Mouse (Mus musculus) ovary, postnatal 36 days (tissue): Measurements from ENCODE around the gene Cpxm2.

Source experiments
- DNase-seq: peaks from one replicate; pipeline ENCODE4 v3.0.0; 2022; ENCODE audit warnings: low spot score, mixed read lengths

Gene Cpxm2

DNA sequence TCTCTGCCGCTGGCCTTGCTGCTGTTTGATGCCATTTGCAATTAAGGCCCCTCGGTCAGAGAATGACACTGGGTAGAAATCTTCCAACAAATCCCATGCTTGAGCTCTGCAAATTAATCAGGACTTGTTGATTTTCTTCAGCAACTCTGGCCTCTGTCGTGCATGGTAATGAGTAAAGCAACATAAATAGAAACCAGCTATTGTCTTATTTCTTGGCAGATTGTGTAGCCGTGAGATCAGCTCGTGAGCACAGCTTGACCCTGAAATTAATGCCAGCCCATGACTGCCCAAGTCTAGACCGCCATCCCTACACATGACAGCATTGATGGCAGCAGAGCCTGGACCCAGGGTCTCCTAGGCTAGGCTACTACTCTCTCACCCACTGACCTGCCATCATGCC lies 25.9 kb downstream of the Cpxm2 start:
- no peak for DNase-seq

DNA sequence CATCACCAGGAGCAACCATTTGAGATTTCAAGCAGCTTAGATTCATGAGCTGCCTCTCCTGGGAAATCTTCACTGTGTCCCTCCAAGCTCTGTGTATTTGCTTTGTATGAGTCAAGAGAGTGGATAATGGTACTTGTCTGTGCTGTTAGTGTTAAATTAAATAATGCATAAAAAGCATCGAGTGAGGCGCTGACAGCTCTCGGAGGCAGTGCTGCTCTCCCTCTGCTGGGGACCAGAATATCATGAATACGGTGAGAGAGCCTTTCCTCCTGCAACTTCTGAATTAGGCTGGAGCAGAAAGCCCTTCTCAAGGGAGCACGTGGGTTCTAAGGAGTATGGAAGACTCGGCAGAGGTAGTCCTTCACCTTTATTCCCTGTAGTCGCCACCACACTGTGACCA lies 29.6 kb downstream of the Cpxm2 start:
- DNase-seq: no peak

DNA sequence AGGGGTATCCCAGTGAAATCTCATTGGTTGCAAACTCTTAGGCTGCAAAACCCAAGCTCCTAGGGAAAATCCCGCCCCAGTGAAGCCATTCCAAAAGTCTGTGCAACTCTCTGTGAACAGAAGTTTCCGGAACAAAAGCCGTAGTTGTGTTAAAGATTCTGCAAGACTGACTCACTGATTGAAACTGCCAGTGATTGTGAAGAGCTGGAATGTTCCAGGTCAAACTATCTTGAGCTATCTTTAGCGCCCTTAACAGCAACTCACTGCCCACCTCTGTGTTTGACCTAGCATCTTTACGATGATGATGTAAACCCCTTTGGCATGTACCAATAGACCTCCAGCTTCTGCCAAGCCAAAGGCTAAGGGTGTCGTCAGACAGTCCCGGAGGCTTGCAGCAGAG lies 31.3 kb downstream of the Cpxm2 start:
- no peak for DNase-seq

DNA sequence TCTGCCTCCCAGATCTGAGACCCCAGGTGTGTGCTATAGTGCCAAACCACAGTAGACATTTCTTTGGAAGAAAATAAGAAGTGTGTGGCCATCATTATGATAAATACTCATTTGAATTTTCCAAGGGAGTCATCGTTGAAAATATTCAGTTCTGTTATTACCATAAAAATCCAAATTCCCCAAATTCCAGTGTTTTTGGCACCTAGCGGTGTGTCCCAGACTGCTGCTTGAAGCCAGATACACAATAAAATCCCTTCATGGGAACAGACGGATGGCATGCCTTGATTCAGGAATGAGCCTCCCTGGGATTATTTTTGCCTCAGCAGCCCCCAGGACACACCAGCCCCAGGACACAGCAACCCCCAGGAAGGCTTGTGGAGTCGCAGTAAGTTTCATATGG lies 34.7 kb downstream of the Cpxm2 start:
- DNase-seq: no peak

GRCm38 (mm10) chr7:132111770-132112169 lies 42.8 kb downstream of the Cpxm2 start:
- no peak for DNase-seq

GRCm38 (mm10) chr7:132110308-132110707 lies 44.2 kb downstream of the Cpxm2 start:
- no peak for DNase-seq

DNA sequence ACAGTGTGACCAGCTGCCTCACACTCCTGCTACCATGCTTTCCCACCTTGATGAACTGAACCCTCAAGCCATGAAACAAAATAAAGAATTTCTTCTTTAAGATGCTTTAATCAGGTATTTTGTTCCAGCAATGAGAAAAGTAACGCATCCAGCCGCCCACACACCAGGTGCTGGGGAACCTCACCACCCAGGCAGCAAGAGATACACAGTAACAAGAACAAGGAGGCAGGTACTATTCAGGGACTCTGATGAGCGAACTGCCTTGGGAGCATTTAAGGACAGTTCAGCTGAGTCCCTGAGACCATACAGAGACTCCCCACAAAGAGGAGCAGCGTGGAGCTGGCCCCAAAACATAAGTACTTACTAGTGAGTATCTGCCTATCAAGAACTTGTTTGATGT lies 47.6 kb downstream of the Cpxm2 start:
- no peak for DNase-seq

DNA sequence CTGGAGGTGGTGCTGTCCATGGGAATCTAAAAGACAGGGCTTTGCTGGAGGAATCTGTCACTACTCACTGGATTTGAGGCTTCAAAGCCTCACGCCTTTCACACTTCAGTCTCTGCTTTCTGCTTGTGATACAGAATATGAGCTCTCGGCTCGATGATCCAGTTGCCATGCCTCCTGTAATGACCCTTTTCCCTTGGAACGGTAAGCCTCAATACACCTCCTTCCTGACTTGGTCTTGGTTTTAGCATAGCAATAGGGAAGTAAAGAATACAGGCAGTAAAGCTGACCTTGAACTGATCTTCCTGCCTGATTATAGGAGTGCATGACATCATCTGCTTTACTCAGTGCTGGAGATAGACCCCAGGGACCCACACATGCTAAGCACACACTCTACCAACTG lies 49.2 kb downstream of the Cpxm2 start:
- no peak for DNase-seq

DNA sequence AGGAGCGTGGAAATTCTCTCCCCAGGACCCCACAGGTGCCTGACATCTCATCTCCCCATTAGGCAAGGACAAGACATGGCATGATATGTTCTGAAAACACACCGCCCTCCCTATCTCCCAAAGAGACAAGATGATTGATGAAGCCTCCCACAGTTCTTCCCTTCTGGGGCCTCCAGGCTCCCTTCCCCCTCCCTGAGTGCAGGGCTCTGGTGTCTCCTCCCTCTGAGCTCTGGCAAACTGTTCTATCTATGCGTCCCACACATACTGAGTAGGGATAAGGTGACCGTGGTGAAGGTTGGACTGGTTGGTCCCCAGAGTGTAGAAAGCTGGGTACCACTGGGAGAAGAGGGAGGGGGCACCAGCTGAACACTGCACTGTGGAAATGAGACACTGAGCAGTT lies 56.1 kb downstream of the Cpxm2 start:
- DNase-seq: no peak

DNA sequence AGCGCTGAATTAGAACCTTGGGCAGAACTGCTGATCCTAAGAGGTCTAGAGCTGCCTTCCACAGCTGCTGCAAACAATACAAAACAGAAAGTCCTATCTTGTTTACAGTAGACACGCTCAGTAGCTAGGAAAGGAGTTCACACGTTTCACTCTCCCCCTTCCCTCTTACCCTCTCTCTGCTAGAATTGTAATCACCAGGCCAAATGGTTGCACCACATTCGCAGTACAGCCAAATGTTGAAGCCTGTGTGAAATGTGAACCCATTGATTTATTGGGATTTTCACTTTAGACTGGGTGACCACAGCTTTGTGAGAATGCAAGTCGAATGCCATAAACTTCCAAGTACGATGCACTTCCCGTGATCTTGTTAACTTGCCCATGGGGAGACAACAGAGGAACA lies 59.9 kb downstream of the Cpxm2 start:
- no peak for DNase-seq

DNA sequence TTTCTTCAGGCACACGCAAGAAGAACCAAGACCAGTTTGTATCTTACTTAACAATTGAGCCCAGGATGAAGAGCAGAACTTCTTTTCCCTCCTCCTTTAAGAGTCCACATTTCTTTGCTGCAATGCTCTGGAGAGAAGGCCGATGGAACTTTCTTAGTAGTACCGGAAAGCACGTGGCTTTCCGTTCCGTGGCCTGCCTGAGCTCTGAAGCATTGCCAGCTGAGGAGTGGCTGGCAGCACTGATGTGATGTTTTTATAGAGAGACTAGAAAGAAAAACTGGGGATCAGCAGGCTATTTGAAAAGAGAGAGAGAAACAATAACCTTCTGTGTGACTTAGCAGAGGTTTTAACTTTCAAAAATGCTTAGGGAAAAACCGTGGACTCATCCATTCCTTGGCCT lies 63.0 kb downstream of the Cpxm2 start:
- no peak for DNase-seq

- no peak for DNase-seq
Observed at GRCm38 (mm10) chr7:132088606-132089005, 65.9 kb downstream of the Cpxm2 start.

DNA sequence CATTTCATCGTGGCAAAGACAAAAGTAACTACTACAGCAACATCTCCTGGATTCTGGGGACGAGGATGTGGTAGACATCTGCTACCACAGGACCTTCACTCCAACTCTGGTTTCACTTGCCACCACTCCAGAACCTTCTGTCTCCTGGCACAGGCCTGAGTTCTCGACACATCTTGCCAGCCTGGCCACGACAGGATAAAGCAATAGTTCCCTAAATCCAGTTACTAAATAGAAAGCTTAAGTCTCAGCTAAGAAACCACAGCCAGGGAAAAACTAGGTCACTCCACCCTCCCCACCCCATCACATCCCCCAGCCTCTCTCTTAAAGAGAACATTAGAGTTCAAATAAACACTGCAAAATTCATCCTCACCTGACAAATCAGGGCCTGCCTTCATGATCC lies 66.4 kb downstream of the Cpxm2 start:
- no peak for DNase-seq

- no peak for DNase-seq
Observed at GRCm38 (mm10) chr7:132075825-132076224, 78.7 kb downstream of the Cpxm2 start.

DNA sequence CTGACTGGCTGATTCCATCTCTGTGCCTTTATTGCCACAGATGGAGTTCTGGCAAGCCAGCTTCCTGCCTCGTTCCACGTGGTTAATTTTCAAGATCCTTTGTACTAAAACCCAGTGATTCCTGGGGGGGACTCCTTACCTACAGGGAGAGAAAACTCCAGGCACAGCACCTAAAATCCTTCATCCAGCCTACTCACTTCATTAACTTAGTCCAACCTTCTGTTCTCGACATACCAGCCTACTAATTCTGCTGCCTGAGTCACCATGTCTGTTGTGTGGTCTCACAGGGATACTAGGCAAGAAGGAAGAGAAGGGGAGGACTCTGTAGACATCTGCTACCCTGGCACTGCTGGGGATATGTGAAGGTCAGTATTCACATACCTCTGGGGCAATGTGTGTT lies 80.0 kb downstream of the Cpxm2 start:
- no peak for DNase-seq

GRCm38 (mm10) chr7:132070877-132071625 lies 83.5 kb downstream of the Cpxm2 start:
- DNase-seq: no peak

DNA sequence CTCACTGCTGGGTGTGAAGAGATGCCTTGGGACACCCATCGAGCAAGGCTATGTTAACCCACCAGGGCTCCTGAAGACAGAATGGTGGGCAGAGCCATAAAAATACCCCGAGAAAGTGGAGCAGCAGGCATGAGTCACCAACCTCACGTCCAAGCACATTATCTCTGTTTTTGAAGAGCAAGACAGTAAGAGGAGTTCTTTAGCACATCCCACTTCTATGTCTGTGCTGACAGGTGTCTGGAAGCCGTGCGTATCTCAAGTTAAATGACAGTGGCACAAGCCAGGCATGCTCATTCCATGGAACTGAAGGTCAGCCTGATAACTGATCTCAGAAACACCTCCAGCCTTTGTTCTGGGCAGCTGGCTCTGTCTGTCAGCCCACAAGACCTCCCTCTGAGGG lies 86.6 kb downstream of the Cpxm2 start:
- no peak for DNase-seq

DNA sequence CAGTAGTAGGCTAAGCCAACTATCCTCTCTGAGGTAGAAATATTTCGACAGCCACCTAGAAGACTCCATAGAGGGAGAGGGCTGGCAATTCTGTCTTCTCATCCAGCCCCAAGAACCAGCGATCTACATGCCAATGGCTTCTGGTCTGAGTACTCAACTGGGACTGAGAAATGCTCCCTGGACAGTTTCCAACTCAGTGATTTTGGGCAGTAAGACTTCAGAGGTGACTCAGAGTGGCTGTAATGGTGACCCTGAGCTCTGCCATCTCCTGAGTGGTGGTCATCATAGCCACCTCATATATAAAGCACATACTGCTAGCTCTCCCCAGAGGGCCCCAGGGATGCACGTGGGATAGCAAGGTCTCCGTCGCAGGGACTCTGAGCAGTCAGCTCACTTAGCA lies 87.0 kb downstream of the Cpxm2 start:
- DNase-seq: no peak

GRCm38 (mm10) chr7:132060116-132060515 lies 94.4 kb downstream of the Cpxm2 start:
- no peak for DNase-seq

DNA sequence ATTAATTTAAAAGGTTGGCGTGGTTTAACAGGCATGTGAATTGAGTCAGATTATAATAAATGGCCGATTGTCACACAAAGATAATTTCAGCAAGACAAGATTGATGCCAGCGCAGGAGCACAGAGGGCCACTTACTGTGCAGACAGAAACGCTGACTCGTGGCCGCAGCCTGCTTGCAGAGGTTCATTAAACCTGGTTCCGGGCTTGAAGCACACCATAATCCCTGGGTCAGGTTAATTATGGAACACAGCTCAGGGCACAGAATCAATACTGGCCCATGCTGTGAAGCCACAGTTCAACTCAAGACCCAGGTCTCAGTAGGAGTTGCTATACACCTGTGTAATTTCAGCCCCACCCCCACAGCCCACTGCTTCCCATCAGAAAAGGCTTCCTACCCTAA lies 98.0 kb downstream of the Cpxm2 start:
- DNase-seq: no peak

DNA sequence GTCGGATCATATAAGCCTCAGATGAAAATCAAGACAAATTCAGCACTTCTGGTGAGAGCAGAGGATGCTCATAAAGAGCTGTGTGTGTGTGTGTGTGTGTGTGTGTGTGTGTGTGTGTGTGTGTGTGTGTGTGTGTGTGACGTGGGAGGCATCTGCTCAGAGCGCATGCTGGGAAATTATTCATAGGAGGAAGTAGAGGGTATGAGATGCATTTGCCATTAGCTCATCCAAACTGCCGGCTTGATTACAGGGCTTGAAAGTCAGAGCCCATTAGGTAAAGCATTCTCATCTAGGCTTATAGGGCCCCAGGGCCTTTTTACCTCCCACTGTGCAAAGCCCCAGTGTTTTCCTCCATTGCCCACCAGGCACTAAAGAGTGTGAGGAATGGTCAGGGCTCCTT lies 107.9 kb downstream of the Cpxm2 start:
- DNase-seq: no peak

- no peak for DNase-seq
Observed at GRCm38 (mm10) chr7:132031940-132032531, 122.5 kb downstream of the Cpxm2 start.

GRCm38 (mm10) chr7:132026671-132027070 lies 127.9 kb downstream of the Cpxm2 start:
- DNase-seq: no peak

DNA sequence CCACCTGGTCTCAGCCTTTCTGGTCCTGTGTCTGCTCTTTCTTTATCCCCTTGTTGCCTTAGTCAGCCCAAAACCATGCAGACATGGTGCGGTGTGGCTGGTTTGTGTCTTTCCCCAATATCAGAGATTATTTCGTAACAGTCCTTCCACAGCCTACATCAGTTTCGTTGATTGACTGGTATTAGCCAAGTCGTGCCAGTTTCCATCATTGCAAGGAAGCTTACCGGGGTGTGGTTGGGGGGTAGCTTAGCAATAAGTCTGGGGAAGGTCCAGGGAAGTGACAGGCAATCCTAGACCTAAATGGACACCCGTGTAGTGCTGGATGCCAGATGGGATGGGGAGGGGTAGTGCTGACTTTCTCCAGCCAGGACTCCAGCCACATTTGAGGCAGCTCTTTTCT lies 128.9 kb downstream of the Cpxm2 start:
- DNase-seq: no peak
